Mouse (Mus musculus): ENCODE results near the gene Ankrd11.

GRCm38 (mm10) chr8:122933973-122934372 lies 108.1 kb downstream of the Ankrd11 start:
- TF ChIP-seq CTCF (IDR thresholded peaks at IDR 0.05; ENCODE audit: control insufficient read depth, insufficient read depth, insufficient read length) (no peak), MYOD1 (IDR thresholded peaks at IDR 0.05; ENCODE audit: control insufficient read depth, insufficient read length, low read depth) (no peak), MAX (IDR thresholded peaks at IDR 0.05) (no peak), MYOG (IDR thresholded peaks at IDR 0.05; ENCODE audit: control insufficient read depth, extremely low read depth, insufficient read length) (no peak), USF1 (IDR thresholded peaks at IDR 0.05; ENCODE audit: low read depth) (no peak), CEBPB (IDR thresholded peaks at IDR 0.05; ENCODE audit: low read depth) (peak; percentile 63)

Data from C2C12 (cell line).